Mouse (Mus musculus) WW6 (cell line): ENCODE measurements around the gene Spred3.
"Not testable (repeated sequence)": the region's sequence is repeated elsewhere in the genome, so short reads cannot be mapped to it uniquely, and the experiment has no call there.

Source experiments
- DNase-seq: peaks from one replicate; pipeline ENCODE4 v3.0.0-alpha.2; 2013; ENCODE audit warnings: low read depth, low spot score

The Spred3 gene

DNA sequence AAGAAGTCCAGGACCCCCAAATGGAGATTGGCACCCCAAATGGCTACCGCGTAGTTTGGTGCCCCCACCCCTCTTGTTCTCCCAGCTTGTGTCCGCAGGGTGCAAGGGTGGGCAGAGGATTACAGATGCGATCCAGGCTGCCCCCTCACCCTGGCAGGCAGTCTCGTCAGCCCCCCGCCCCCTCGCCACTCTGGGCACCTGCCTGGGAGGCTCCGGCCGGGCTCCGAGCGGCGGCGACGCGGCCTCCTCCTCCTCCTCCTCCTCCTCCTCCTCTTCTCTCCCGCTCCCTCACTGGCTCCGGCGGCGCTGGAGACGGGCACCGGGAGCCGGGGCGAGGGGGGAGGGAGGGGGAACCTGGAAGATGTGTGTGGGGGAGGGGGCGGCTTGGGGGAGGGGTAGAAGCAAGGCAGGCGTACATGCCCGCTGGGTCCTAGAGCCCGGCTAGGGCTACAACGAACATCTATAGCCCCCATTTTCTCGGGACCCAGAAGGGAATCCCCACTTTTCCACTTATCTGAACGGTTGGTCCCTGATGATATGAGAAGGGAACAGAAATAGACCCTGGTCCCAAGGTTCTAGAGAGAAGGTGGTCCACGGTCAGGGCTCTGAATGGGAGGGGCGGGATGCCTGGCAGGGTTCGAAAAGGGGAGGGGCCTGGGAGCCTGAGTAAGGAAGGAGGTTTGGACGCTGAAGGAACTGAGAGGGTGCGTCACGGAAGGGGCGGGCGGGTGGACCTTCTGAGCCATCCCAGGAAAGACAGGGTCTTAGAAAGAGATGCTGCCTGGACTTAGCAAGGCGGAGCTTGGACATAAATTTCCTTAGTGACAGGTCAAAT is 763 bp downstream of the Spred3 start:
- DNase-seq, result no peak

DNA sequence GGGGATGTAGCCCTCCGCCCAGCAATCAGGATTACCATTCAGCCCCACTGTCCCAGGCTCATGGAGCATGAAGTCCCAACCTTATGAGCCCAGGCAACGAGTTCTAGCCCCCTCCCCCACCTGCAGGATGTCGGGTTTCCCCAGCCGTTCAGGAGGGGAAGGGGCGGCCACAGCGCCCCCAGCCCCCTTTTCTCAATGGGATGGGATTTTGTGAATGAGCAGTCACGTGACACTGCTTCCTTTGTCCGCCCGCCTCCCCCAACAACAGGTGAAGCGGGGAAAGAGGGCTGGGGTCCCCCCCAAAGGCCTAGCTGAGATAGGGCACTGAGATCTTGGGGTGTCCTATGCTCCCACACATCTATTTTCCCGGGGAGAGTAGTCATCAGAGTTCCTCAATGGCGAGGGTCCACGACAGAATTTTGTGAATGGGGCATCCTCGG is 1.4 kb downstream of the Spred3 start:
- DNase-seq, result no peak

DNA sequence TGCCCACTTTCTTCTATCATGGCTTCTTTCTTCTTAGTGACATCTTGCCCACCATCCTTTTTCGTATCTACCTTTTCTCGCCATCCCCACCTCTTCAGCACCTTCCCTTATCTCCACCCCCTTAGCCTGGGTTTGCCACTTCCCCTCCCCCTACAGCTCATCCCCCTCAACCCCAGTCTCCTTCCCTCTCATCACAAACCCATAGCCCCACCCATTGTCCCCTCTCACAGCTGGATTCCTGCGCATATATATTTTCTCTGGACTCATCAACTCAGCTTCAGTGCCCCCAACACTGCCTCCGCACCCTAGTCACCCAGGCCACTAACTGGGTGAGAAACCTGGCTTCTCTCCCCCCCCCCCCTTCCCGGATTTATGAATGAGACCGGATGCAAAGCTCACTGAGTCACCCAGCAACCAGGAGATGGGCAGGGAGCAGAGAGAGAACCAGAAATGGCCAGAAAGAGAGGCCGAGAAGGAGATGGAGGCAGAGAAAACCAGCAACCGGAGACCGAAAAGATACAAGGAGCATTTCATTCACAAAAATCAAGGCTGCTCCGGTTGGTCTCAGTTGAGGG is 2.0 kb downstream of the Spred3 start:
- no peak for DNase-seq

DNA sequence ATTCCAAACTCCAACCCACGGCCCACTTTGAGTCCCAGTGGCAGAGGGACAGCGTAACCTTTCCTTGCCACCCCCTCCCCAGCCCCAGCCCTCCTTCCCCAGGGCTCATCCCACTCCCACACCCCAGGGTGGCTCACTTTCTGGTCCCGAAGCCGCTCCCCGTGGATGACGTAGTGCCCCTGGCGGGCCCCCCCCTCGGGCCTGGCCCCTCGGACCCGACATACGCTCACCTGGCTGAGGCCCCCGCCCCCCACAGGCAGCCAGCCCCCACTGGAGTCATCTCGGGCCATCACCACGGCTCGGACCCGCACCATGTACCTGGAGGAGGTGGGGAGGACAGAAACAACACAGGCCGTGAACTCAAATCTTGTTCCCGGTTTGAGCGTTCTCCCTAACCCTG is 2.6 kb downstream of the Spred3 start:
- no peak for DNase-seq

DNA sequence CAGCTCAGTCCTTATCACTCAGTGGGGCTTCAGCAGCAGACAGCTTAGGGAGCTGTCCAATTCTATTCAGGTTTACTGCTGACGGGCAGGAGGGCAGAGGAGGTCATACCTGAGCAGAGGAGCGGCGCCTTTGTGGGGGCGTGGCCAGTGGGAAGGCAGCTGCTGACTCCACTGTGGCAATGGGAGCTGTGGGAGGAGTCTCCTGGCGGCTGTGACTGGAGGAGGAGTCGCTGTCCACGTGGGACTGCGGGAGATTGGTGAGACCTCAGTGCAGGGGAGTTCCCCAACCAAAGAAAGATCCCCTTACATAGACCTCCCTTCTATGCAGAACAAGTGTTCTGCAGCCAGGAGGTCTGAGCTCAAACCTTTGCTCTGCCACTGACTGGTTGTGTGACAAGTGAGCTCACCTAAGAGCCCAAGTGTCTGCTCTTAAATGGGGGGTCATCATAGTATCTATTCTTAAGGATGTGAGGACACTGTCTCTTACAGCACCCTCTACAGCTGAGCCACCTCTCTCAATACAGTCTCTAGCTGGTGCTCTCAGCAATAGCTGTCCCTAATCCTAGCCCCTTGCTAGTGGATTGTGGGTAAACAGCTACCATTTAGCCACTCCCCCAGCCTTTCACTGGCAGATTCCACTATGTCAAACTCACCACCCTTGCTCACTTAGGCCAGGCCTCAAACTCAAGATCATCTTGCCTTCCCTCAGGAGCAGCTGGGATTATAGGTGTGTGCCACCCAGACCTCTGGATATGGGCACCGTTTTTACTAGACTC is 7.3 kb downstream of the Spred3 start:
- DNase-seq, result no peak

DNA sequence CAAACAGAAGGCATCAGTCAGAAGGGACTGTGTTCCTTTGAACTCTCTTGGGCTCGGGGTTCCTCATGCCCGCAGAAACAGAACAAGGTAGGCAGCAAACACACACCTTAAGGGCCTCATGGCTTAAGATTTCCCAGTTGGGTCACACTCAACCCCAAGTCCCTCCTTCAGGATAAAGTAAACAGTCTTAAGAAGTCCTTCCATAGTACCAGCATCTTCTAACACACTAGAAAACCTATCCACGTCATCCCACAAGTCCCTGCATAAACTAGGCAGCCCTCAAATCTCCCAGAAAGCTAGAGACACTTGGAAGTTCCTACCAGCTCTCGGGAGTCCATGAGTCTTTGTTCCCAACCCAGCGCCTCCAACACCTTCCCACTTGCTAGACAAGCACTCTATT is 7.9 kb downstream of the Spred3 start:
- DNase-seq, result no peak

DNA sequence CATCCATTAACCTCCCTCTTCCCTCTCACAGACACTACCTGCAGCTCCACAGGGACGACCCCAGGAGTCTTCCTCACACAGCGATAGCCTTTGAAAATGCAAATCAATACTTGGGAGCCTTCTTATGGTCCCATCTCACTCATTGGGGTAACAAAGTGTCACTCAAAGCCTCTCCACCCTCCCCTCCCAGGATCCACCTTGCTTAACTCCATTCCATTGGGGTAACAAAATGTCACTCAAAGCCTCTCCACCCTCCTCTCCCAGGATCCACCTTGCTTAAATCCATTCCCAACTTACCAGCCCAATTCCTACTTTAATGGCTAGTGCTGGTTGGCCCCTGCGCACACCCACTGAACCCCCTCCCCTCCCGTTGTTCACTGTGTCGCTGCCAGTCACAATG is 11.9 kb downstream of the Spred3 start:
- DNase-seq, result peak; percentile 87

DNA sequence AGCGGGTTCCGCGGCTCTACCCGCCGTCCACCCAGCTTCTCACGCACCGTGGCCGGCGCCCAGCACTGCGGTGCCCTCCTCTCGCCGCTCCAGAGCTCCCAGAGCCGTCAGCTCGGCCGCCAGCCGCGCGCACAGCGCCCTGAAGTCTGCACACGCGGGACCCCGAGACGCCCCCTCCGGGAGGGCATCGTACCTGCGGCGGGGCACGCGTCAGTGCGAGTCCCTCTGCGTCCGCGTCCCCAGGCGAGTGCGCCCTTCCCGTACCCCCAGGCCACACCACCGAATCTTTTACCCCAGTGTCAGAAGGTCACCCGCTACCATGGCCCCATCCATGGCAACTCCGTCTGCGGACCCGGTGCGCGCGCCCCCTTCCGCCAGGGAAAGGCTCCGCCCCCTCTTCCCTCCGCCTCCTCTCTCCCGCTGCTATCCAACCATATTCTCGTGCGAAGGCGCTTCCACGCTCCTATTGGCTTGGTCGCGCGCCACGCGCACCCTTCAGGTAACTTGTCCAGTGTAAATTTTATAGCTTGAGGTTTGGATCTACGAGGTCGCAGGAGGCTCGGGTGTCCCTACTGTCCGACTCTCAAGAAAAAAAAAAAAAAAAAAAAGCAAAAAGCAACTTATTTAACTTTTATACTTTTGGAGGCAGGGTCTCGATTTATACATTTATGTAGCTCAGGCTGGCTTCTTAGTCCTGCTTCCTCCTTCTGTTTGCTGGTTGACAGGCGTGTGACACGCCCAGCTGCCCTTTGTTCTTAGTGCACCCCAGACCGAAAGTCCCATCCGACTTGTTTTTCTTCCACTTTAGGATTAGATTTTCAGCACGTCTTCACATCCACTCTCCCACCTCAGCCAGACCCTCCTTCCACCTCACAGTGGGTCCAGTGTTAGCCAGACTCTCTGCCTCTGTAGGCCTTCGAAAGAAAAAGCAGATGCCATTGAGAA is 14.1 kb downstream of the Spred3 start, which contains the start of gene Fam98c:
Gene Fam98c, minus strand, starts transcription at position 397 of the 945 bp plus-strand sequence.
- no peak for DNase-seq

DNA sequence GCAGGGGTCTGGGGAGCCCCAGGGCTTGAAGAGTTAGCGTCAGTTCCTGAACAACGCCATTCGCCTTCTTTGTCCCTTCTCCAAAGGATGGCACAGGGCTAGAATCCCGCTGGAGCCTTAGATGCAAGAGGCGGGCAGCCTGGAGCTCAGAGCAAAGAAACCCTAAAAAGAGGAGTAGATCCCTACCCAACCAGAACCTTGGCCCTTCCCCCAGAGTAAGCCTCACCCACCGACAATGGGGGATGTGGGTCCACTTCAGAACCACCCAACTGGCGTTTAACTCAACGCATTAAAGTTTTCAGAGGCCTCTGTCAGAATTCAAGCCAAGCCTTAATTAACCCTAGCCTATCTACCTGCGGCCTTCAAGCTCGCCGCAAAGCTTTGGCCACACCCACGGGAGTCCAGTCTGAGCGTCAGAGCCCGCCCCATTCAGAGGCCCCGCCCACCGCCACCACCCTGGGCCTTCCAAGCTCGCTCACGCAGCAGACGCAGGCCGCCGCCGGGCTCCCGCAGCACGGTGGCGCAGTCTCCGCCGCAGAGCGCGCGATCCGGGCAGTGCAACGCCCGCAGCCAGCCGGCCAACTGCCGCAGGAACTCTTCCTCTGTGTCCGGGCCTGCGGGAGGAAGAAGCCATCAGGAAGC is 14.9 kb downstream of the Spred3 start:
- DNase-seq, result no peak

DNA sequence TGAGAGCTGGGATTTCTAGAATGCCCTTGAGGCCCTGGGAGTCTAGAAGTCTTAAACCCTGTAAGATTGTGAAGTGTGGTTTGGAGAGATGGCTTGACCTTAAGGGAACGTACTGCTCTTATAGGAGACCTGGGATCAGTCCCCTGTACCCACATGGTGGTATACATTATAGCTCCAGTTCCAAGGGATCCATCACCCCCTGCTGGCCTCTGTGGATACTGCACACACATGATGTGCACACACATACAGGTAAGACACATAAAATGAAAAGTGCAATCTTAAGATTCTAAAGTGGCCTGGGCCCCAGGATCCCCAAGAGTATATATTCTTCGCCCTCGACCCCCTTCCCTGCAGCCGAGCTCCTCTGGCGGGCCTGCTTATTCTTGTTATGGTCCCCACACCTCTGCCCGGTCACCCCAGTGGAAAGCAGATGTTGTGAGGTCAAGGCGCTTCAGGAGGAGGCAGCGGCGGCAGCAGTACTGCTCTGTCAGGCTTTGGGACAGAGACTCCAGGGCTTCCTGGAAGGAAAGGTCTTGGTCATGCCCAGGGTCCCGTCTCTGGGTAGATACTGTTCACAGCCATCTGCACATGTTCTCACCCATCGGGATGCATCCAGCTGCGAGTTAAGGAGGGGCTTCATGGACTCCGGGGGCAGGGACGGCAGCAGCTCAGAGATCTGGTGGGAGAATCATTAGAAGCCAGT is 16.0 kb downstream of the Spred3 start:
- no peak for DNase-seq

DNA sequence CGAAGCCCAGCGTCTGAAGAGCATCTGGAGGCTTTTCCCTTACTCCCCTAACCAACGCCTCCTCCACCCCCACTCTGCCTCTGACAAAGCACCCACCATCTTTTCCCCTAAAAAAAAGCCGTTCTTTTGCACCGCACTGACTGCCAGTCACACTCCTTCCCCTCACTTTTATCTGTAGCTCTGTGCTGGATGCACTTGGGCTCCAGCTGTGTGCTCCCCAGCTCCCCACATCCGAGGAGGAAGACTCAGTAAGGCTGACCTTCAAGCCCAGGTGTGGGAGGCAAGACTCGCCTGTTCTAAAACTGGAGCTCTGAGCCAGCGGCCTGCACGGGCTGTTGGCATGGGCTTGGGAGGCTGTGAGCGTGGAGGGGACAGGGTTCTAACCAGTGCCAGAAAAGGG is 18.7 kb downstream of the Spred3 start:
- DNase-seq, result no peak

DNA sequence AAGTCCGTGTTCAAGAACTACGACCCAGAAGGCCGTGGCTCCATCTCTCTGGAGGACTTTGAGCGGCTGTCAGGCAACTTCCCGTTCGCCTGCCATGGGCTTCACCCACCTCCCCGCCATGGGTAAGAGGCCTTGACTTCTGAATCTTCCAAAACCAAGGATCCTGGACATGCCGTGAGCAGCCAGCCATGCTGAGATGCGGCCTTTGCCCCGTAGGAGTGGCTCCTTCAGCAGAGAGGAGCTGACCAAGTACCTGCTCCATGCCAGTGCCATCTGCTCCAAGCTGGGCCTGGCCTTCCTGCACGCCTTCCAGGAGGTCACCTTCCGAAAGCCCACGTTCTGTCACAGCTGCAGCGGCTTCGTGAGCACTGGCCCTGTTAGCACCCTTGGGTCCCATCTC is 21.4 kb downstream of the Spred3 start:
- DNase-seq, result no peak

DNA sequence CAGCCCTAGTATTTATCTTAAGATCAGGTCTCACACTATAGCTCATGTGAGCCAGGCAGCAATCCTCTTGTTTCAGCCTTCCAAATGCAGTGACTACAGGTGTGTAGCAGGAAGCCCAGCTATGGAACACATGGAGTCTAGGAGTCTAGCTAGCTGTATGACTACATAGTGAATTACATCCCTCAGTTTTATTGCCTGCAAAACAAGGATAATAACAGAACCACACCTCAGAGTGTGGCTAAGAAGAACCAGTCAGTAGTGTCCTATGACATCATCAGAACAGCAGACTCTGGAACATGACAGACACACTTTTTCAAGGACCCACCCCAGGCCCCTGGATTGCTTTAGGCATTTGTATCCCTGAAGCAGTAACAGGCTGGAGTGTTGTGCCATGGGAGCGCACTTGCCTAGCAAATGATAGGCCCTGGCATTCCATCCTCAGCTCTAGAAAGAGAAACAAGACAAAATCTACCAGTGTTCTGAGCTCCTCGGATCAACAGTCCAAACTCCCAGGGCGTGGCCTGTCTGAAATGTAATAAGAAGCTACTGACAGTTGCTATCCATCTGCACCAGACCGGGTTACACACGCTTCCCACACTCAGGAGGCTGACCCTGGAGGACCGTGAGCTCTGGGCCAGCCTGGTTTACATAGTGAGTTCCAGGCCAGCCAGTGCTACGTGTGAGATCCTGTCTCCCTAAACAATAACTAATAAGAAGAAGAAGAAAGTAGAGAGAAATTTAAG is 23.4 kb downstream of the Spred3 start:
- DNase-seq, result no peak

DNA sequence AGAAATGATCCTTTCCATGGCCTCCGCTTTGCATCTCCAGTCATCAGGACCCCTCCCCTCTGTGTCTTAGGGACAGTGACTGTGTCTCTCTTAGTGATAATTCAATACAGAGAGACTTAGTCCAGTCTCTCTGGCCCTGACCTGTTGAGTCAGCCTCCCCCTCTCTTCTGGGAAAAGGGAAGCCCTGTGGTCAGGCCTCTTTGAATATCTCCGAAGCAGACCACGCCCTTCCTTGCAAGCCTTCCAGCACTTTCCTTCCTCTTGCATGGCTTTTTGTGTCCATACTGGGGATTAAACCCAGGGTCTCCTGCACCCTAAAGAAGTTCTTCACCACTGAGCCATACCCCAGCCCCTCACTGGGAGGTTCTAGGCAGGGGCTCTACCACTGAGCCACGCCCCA is 26.2 kb downstream of the Spred3 start:
- no peak for DNase-seq

DNA sequence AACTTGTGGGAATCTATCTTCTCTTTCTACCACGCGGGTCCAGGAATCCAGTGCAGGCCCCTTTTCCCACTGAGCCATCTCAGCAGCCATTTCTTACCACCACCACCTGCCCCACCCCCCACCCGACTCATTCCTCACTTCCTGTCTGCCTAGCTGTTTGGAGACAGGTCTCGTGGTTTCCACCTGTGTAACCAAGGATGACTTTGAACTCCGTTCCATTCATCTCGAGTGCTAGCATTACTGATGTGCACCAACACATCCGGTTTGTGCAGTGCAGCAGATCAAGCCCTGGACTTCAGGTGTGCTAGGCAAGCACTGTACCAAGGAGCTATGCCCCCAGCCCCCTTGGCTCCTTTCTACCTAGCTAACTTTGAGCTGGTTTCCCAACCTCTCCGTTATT is 28.8 kb downstream of the Spred3 start:
- DNase-seq, result no peak

DNA sequence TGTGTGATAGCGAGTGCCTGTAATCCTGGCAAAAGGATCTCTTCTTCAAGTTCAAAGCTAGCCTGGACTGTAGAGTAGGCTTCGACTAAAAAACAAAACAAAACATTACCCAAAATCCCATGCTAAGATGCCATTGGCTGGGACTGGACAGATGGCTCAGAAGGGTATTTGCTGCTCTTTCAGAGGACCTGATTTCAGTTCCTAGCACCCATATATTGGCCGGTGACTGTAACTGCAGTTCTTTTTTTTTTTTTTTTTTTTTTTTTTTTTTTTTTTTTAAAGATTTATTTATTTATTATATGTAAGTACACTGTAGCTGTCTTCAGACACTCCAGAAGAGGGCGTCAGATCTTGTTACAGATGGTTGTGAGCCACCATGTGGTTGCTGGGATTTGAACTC is 31.0 kb downstream of the Spred3 start:
- DNase-seq, result not testable (repeated sequence)

DNA sequence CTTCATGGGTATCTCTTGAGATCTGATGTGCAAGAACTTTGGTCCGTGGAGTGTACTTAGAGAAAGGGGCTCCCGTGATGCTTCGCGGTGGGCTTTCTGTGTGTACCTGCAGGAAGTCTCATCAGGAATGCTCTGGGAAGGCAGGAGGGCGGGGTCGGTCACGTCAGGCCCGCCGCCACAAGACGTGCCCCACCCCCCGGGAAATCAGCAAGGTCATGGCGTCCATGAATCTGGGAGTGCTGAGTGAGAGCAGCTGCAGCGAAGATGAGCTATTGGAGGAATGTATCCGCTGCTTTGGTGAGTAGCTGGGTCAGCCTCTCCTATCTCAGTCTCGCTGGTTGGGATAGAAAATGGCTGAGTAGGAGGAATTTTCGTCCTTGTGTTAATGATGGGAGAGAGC is 32.8 kb downstream of the Spred3 start:
- DNase-seq, result no peak

DNA sequence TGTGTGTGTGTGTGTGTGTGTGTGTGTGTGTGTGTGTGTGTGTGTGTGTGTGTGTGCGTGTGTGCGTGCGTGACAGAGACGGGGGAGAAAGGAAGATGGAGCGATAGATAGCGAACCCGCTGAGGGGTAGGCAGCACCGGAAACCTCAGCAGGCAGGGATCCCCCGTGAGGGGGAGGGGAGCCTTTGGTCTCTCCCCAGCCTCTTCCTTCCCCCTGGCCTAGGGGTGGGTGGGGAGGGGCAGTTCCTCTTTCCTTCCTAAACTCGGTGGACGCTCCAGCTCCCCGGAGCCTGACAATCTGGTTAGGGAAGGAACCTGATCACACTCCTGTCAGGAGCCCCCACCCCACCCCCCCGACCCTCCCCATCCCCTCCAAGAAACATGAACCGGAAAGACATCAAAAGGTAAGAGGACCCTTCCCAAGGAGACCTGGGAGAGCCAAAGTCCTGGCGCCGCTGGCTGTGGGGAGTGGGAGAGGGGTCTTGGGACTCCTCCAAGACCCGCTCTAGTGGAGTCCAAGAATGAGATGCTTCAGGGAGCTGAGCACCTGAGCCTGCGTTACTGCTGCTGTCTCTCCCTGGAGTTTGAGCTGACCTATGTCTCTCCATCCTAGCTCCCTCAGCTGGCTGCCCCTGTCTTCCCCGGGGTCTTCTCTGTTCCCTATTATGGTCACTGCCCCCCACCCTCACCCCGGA is 35.4 kb downstream of the Spred3 start, which contains the start of gene Rasgrp4:
Gene Rasgrp4, plus strand, starts transcription at position 159 of the 694 bp plus-strand sequence.
- no peak for DNase-seq

DNA sequence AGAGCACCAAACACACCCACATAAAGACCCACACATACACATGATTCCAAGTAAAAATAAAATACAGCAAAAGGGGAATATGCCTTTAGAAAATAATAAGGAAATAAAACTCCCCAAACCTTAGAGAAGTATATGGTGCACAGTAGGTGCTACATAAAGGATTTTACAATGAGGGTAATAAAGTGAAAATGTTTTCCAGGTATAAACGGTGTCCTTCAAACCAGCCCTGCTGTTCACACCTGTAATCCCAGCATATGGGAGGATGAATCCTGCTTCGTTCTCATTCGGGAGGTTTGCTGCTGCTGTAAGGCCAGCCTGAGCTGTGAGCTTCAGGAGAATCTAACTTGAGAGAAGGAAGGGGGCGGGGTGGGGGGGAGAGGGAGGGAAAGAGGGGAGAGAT is 36.0 kb downstream of the Spred3 start:
- no peak for DNase-seq
